Mouse (Mus musculus): ENCODE measurements around the gene Zdhhc19.
A peak's percentile ranks its signal among the peaks of the same experiment; 100 is the strongest.

Gene Zdhhc19

DNA sequence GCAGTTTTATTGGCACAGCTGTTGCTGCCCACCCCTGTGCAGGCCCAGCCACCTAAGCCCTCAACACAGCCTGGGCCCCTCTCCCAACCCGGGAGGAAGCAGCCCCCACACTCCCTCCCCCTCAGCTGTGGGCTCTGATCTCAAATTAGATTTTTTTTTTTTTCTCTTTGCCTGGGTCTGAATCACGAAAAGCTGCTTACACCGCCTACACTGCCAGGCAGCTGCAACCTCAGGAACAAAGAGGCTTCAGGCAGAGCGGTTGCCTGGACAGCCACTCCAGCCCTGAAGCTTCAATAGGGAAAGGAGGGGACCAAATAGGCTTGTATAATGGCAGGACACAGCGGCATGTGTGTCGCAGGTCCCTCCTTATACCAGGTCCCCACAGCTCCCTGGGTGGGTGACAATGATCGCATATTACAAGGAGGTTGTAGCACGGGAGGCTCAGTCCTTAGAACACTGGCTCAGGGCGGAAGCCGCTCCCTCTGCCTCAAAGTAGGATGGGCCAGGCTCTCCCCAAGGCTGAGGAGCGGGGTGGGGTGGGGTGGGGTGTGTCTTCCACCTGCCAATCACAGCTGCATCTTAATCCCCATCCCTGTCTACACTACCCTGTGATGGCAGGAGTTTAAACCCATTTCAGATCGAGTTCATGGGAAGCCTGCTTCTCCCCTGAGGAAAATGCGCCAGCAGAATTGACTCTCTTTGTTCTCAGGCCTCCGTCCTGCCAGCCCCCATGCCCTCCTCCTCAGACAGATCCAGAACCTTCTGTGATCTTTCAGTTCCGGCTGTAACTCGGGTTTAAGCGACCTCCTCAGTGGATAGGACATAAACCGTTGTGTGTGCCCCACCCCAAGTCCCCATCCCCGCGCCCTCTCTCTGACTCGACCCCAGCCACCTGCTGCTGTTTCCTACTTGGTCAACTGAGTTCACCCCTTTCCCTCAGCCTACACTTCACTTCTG, 20.2 kb downstream of the Zdhhc19 start:
- peak; percentile 65 for DNase-seq (ENCODE audit: low read depth, low spot score)

DNA sequence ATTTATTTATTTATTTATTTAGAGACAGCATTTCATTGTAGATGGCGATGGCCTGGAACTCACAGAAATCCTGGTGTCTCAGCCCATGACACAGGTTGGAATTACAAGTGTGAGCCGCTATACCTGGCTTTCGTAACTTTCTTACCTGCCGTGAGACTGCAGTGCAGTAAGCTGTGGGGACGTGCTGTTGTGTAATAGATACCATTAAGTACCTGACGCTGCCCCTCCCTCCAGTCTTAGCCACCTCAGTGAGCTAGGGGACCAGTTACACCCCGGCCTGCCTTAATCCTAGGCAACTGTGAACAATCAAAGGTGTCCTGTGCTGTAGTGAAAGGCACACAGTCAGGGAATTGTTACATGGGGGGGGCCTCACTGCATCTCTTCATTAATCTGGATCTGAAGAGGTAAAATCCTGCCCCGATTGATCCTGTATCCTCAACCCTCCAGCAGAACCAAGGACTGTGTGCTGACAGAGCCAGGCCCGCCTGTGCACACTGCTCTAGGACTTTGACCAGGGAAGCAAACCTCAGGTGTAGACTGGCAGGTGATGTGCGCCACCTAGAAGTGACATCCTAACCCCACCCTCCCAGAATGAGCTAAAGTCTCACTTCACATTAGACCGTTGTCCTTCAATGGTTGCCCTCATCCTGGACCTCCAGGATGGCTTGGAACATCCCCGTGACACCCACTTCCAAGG, 21.9 kb downstream of the Zdhhc19 start:
- DNase-seq (ENCODE audit: low read depth, low spot score) = no peak

DNA sequence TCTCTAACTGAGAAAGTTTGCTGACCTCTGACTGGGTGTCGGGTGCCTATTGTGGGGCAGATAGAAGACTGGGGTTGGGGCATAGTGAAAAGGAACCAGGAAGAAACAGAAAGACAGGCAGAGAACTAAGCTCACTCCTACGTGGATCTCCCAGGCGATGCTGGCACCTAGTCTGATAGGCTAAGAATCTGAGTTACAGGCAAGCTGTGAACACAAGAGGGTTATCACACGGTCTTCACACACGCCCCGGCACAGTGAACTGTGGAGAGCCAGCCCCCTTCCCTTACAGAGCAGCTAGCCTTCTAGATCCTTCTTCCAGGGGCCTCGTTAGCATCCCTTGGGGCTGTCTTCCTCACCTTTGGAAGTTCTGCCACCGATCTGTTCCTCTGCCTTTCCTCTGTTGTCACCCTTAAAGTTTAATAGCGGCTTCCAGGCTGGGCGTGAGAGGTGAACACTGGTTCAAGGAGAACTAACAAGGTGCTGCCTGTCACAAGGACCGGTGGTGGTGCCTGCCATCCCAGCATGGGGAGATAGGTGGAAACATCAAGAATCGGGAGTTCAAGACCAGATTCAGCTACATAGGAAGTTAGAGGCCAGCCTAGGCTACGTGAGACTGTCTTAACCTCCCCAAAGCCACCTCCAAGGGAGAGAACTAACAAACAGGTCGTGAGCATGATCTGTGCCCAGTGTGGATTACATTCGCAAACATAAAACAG, 23.7 kb downstream of the Zdhhc19 start:
- no peak for DNase-seq (ENCODE audit: low read depth, low spot score)

- peak; percentile 71 for DNase-seq (ENCODE audit: low read depth, low spot score)
These were observed 24.3 kb downstream of the Zdhhc19 start for GRCm38 (mm10) chr16:32520372-32520748.

DNA sequence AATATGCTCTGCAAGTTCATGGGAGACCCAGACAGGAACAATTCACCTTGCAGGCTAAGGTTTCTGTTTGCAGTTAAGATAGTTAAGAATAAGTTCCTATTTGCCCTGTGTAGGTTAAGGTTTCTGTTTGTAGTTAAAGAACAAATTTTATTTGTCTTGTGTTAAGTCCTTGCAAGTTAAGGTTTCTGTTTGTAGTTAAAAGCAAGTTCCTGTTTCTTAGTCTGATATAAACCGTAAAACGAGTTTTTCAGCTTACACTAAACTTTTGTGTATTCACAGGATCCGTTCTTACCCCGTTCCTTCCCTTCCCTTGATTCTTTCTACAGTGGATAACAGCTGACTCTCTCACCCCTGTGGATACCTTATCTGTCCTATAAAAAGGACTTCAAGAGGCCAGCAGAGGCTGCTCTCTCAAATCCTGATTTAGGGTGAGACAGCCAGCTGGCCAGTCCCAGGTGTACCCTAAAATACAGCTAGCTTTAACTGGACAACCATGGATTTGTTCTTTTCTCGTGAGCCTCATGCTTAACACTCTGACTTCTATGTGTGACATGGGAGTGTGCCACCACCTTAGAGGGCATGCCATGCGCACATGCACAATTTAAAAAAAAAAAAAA, 26.6 kb downstream of the Zdhhc19 start:
- DNase-seq (ENCODE audit: low read depth, low spot score) = no peak

GRCm38 (mm10) chr16:32523462-32524243, 27.6 kb downstream of the Zdhhc19 start:
- DNase-seq (ENCODE audit: low read depth, low spot score) = peak; percentile 31

- DNase-seq (ENCODE audit: low read depth, low spot score) = no peak
These were observed 28.2 kb downstream of the Zdhhc19 start for GRCm38 (mm10) chr16:32524244-32524615.

DNA sequence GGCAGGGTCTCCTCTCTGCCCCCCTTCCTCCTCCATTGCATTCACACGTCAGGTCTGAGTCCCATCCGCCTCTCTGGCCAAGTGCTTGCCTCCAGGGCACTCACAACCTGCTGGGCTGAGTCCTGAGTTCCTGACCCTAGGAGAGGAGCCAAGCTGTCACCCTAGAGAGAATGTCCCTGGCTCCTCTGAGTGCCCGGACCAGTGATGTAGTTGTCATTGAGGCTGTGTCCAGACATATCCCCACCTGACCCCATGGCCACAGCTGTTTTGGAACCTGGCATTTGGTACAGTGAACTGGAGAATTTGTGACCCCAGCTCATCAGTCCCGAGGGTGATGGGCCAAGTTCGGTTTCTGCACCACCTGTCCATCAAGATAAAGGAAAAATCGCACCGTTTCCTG, 30.8 kb downstream of the Zdhhc19 start:
- DNase-seq (ENCODE audit: low read depth, low spot score) = no peak

DNA sequence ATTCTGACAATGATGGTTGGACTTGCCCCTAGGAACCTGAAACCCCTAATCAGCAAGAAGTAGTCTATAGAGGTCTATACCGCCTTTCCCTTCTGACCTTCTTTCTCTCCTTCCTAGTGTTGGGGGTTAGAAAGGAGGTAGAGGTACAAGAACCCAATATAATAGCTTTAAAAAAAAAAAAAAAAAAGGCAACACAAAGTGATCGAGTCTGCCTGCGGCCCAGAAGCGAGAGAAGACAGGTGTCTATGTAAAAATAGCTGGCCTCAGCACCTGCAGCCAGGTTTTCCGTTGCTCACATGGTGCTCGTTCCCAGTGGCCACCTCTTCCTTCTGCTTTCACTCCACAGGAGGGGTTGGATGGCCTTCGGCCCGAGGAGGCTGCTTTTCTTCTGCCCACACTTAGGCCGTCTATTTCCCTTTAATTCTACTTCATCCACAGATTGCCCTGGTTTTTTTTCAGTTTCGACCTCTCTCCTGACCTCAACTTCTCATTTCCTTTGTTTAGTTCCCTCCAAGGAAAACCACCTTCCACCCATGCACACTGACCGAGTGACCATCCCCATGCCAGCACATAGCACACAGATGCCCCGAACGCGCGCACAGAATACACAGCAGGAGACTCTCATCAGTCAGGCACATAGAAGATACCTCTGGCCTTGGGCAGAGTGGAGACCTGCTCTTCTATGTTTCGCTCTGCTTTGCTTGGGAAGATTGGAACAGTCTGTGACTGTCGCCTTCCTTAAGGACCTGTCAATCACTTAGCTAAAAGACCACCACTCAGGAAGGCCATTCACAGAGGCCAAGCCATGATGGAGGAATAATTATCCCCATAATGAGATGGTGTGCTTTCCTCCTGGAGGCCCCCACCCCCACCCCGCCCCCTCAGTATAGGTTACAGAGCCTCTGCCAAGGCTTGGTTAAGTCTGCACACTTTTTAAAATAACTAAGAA, 37.1 kb downstream of the Zdhhc19 start:
- DNase-seq (ENCODE audit: low read depth, low spot score) = no peak

DNA sequence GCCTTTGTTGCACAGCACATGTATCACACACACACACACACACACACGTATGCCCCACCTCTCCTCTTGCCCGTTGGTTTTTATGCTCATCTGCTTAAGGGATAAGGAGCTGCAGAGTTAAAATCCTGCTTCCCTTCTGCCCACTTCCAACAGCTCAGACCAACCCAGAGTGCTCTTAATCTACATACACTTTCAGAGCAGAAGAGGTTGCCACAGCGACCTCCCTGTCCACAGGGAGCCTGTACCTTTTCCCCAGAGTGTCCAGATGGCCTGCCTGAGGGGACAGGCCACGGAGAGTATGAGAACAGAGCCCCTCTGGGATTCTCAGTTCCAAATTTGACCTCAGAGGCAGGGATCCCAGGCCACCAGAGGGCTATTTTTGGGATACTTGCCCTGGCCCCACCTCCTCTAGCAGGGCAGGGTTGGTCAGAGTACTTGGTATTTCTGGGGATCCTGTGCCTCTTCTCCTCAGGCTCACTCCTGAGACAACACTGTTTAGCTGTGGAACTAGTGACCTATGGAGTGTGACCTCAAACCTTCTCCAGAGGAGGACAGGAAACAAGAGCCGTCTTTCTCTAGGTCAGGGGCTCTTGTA, 39.2 kb downstream of the Zdhhc19 start:
- no peak for DNase-seq (ENCODE audit: low read depth, low spot score)

DNA sequence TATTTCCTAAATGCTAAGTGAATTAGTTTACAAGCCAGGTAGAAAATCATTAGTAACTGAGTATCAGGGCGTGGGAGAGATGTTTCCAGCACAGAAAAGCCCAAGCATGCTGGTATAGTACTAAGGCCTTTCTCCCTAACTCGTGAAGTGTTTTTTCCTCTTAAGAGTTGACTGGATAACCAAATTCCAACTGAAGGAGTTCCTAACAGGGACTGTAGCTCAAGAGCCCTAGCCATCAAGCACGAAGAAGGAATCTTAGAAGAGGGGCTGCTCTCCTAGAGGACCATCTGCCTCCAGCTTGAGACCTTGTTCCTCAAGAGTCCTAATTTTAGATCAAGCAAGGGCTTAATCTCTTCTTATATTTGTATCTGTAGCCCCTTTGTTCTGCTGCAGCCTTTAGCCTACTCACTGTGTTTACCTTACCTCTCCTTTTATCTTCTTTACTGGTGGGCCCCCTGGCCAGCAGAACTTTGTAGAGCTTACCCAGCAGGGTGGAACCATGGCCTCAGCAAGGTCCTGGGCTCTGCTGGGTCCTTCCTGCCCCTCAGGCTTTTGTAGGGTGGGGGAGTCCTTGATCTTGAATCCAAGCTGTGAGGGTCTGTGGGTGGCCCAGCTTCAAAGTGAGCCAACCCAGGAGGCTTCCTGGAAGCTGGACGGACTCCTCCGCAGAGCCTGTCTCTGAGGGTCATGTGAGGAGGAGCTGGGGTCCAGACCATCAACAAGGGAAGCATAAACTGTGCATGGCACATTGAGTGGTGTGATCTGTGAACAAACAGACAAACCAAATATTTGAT, 42.0 kb downstream of the Zdhhc19 start:
- DNase-seq (ENCODE audit: low read depth, low spot score) = no peak

DNA sequence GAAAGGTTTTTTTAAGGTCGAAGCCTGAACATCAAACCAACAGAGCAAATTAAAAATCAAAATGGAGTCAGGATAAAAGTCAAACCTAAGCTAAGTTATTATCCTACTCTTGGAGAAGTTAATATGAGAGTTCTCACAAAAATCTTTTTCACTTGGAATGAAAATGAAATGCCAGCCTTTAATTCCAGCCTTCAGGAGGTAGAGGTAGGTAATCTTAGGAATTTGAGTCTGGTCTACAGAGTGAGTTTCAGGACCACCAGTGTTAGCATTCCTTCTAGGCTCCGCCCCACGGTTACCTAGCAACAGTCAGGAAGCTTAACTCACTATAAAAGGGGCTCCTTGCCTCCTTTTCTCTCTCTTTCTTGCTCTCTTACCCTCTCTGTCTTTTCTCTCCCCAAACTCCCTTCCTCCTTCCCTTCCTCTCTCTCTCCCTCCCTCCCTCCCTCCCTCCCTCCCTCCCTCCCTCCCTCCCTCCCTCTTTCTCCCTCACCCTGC, 42.7 kb downstream of the Zdhhc19 start:
- no peak for DNase-seq (ENCODE audit: low read depth, low spot score)

GRCm38 (mm10) chr16:32541338-32542179, 45.5 kb downstream of the Zdhhc19 start:
- no peak for DNase-seq (ENCODE audit: low read depth, low spot score)

GRCm38 (mm10) chr16:32543422-32543821, 47.4 kb downstream of the Zdhhc19 start:
- no peak for DNase-seq (ENCODE audit: low read depth, low spot score)

DNA sequence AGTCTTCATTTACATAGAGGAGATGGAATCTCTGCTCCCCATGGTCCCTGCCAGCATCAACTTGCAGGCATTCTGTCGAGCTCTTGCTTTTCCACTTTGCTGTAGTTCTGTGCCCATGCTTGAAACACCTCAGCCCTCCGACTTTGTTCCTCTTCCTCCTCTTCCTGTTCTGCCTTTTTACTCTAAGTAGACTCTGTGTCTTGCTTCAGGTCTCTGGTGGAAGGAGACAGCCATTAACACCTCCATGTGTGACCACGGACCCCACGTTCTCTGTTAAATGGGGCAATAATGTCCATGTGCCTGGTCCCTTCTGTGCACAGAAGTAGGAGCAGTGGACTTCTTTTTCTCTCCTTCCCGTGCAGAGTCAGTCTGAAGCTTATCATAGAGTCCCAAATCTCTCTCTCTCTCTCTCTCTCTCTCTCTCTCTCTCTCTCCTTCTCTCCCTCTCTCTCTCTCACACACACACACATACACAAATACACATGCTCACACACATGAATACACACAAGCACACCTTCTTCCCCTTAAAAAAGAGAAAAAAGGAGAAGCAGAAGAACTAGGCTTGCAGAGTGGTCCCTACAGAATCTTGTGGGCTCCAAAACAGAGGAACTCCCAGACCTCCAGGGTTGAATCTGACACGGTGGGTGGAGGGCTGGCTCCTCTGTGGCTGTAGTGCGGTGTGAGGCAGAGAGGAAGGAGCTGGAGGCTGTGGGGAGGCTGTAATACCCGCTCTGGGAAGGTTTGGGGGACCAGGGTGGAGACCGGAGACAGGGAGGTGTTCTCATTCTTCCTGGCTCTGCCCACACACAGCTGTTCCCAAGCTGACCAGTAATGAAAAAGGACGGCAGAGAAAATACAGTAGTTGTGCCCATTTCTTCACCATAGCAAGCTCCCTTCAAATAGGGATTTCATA, 51.3 kb downstream of the Zdhhc19 start:
- no peak for DNase-seq (ENCODE audit: low read depth, low spot score)

GRCm38 (mm10) chr16:32550084-32550483, 54.0 kb downstream of the Zdhhc19 start:
- no peak for DNase-seq (ENCODE audit: low read depth, low spot score)
